Mouse (Mus musculus) testis, adult 2 months (tissue): ENCODE data around the gene Phrf1.

Experiments used
- CTCF ChIP-seq: fragments of 200-500 bp; IDR thresholded peaks from 2 replicates; pipeline ENCODE4 v1.5.1; 2012; ENCODE audit warnings: low read depth, mild to moderate bottlenecking, inconsistent platforms, low read length, moderate library complexity; ENCODE audit not compliant: control insufficient read depth, insufficient read depth, insufficient replicate concordance
- POLR2A ChIP-seq: fragments of 200-500 bp; IDR thresholded peaks from 2 replicates; pipeline ENCODE4 v1.6.1; 2012; ENCODE audit warnings: low read depth, mild to moderate bottlenecking, inconsistent platforms, low read length, moderate library complexity; ENCODE audit not compliant: control insufficient read depth

DNA sequence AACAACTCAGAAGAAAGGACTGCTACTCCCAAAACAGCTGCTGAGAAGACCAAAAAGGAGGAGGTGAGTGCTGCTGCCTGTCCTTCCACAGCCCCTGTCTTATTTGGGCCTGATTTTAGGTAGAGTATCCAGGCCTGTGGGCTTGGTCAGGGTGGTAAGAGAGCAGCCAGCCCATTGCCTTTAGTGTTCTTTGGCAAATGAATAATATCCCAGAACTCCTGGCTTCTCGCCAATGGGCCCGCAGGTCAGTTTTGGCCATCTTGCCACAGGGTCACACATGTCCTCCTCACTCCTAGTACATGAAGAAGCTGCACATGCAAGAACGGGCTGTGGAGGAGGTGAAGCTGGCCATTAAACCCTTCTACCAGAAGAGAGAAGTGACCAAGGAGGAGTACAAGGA, 32.9 kb downstream of the Phrf1 start:
- TF ChIP-seq POLR2A: no peak; the same call in 1 of the 2 replicates
- no peak for TF ChIP-seq CTCF
